Mouse (Mus musculus) ES-Bruce4 (cell line): ENCODE data around the gene Pls1.

ENCODE experiments used
- CTCF ChIP-seq: IDR thresholded peaks from one replicate; pipeline ENCODE4 v1.8.1; 2011; ENCODE audit warnings: low read depth, low read length
- EP300 ChIP-seq: IDR thresholded peaks from 2 replicates; pipeline ENCODE4 v1.6.1; 2011; ENCODE audit warnings: low read depth, low read length; ENCODE audit not compliant: insufficient read depth
- POLR2A ChIP-seq: IDR thresholded peaks from one replicate; pipeline ENCODE4 v1.8.1; 2011; ENCODE audit warnings: low read length; ENCODE audit not compliant: insufficient read depth

- TF ChIP-seq CTCF (no peak), POLR2A (no peak), EP300 (no peak)
Measured at GRCm38 (mm10) chr9:95851671-95852070, 6.6 kb upstream of the Pls1 start.
